Mouse (Mus musculus) liver, embryonic 16.5 days (tissue): ENCODE results near the gene Cacna1f. TPM values are rescaled to one million over a fixed set of nuclear protein-coding genes. Genes with fewer than 3 reads are reported as not detected.

Source experiments
- ATAC-seq: fragments of 200-750 bp; cut with Nextera tagmentation; 2 replicates; pipeline ENCODE4 v1.8.0; 2017; ENCODE audit warnings: low read depth, mild to moderate bottlenecking, moderate number of reproducible peaks, moderate library complexity
- H3K27ac ChIP-seq: fragments of 300-500 bp; sonication (generic); 2 replicates; pipeline ENCODE4 v1.5.1; 2014; ENCODE audit warnings: mild to moderate bottlenecking, low read length
- H3K27me3 ChIP-seq: fragments of 300-500 bp; sonication (generic); 2 replicates; pipeline ENCODE4 v1.6.1; 2014; ENCODE audit warnings: low read depth, low read length, mixed read lengths; ENCODE audit not compliant: control insufficient read depth, insufficient read depth
- H3K36me3 ChIP-seq: fragments of 300-500 bp; sonication (generic); 2 replicates; pipeline ENCODE4 v1.6.1; 2014; ENCODE audit warnings: mild to moderate bottlenecking; ENCODE audit not compliant: control insufficient read depth, insufficient read depth
- H3K4me1 ChIP-seq: fragments of 300-500 bp; sonication (generic); 2 replicates; pipeline ENCODE4 v1.6.1; 2014; ENCODE audit warnings: low read depth, low read length, mixed read lengths; ENCODE audit not compliant: control insufficient read depth
- H3K4me2 ChIP-seq: fragments of 300-500 bp; sonication (generic); 2 replicates; pipeline ENCODE4 v1.6.1; 2014; ENCODE audit warnings: low read depth, low read length, mixed read lengths
- H3K4me3 ChIP-seq: fragments of 300-500 bp; sonication (generic); 2 replicates; pipeline ENCODE4 v1.5.1; 2014; ENCODE audit warnings: low read depth, mild to moderate bottlenecking, low read length
- H3K9ac ChIP-seq: fragments of 300-500 bp; sonication (generic); 2 replicates; pipeline ENCODE4 v1.6.1; 2014; ENCODE audit warnings: low read depth, low read length
- H3K9me3 ChIP-seq: fragments of 300-500 bp; sonication (generic); replicated peaks from 2 replicates; pipeline ENCODE4 v1.6.1; 2016; ENCODE audit warnings: low read length; ENCODE audit not compliant: control insufficient read depth
- WGBS: fragments of 180-500 bp; shearing (Covaris S2); extraction: QIAGEN DNeasy Blood & Tissue Kit; methylation state at CpG from one replicate; pipeline ENCODE4 v1.1.7; 2014; ENCODE audit not compliant: insufficient replicate concordance; 5-methylcytosine and 5-hydroxymethylcytosine counted together
- polyA plus RNA-seq: library from polyadenylated mRNA; unstranded; fragments of >200 nt; fragmentation: Nextera tagmentation; extraction: Ambion mirVana; gene quantifications from 2 replicates; pipeline ENCODE4 v1.2.1, GENCODE M21; 2015

Gene Cacna1f
- polyA plus RNA-seq, 1 experiment from 2014 or later, result 0.04 TPM

DNA sequence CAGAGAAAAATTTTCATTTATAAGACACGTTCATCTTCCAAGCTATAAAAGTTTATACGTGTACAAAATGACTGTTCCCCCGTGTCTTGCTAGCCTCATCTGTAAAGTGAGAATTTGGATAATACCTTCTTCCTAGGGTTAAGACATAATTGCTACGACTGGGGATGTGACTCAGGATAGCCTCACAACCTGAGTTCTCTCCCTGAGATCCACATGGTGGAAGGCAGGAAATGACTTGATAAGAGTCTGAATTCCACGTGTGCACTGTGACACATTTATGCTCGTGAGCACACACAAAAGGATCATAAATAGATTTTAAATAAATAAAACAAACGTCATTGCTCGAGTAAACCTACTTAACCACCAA, 1.3 kb upstream of the Cacna1f start:
- Histone ChIP-seq H3K36me3 (no peaks in the 10 kb centered on the region), H3K27ac (no peak overlapping the region), H3K4me3 (peak overlapping the region; percentile 66; the same call in 1 of the 2 replicates), H3K27me3 (peaks cover 12% of the 10 kb centered on the region), H3K9ac (no peak overlapping the region), H3K9me3 (no peaks in the 10 kb centered on the region), H3K4me1 (no peaks in the 10 kb centered on the region; the same call in 1 of the 2 replicates), H3K4me2 (peak overlapping the region; percentile 73)
- ATAC-seq, result peak; percentile 6; the same call in 1 of the 2 replicates
- 21% methylated on average over 8 of the region's 8 CpGs for WGBS

DNA sequence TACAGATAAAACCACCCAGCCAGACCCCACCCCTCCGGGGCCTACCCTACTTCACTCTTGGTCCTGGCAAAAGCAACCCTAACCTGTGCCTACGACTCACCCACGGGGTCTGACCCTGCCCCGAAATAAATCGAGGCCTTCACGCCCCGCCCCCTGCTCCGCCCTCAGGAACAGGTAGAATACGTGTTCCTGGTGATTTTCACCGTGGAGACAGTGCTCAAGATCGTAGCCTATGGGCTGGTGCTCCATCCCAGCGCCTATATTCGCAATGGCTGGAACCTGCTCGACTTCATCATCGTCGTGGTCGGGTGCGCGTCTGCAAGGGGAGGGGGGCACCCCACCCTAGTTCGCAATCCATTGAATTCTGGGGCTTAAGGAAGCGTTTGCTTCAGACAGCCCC, 3.2 kb downstream of the Cacna1f start:
- Histone ChIP-seq H3K9ac (no peak overlapping the region), H3K4me2 (peak overlapping the region; percentile 36), H3K9me3 (no peaks in the 10 kb centered on the region), H3K27me3 (peaks cover 18% of the 10 kb centered on the region), H3K4me3 (no peak overlapping the region), H3K4me1 (no peaks in the 10 kb centered on the region; the same call in 1 of the 2 replicates), H3K27ac (no peak overlapping the region), H3K36me3 (no peaks in the 10 kb centered on the region)
- ATAC-seq, result no peak
- WGBS, result 25% methylated on average over 21 of the region's 21 CpGs

DNA sequence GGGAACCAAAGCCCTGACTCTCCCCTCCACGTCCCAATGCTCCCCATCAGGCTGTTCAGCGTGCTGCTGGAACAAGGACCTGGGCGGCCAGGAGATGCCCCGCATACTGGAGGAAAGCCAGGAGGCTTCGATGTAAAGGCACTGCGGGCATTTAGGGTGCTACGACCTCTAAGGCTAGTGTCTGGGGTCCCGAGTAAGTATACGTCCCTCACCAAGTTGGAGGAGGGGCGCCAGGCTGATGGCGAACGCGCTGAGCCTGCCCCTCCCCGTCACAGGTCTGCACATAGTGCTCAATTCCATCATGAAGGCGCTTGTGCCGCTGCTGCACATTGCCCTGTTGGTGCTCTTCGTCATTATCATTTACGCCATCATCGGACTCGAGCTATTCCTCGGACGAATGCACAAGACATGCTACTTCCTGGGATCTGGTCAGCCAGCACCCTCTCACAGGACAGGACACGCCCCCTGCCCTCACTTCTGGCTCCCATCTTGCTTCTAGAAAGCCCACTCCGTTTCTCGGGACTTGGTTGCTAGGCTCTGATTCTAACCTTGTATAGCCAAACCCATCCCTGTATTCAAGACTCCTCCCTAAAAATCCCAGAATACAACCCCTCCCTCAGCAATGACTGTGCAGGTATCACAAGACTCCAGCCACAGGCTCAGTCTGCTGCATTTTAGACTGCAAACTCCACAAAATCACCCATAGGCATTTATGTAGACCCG, 3.8 kb downstream of the Cacna1f start:
- Histone ChIP-seq H3K9me3 (no peaks in the 10 kb centered on the region), H3K27ac (no peak overlapping the region), H3K4me1 (no peaks in the 10 kb centered on the region; the same call in 1 of the 2 replicates), H3K4me2 (peak overlapping the region; percentile 36), H3K9ac (no peak overlapping the region), H3K27me3 (peaks cover 18% of the 10 kb centered on the region), H3K4me3 (peak overlapping the region; percentile 15; the same call in 1 of the 2 replicates), H3K36me3 (no peaks in the 10 kb centered on the region)
- no peak for ATAC-seq
- WGBS, result 27% methylated on average over 26 of the region's 26 CpGs

DNA sequence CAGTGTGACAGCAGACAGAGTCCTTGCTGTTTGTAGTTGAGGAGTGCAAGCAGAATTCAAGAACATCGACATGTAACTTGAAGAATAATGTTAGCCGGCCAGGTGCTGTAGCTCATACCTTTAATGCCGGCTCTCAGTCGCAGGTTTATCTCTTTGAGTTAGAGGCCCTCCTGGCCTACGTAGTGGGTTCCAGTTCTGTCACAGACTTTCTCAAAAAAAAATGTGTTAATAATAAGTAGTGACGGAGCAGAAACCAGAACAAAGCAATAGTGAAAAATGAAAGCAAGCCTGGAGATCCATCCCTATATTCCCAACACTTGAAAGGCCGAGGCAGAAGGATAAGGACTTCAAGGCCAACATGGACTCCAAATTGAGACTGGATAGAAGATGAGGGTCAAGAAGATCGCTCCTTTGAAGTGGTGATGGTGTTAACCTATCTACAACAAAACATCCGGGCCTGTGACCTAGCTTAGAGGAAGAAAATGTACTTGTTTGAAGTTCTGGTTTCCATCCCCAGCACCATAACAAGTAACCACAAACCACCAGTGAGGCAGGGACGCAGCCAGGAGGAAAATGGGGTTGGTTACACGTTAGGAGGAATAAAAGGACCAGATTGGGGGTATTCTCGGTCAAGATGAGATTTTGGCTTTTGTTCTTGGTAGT, 11.1 kb downstream of the Cacna1f start:
- Histone ChIP-seq H3K27ac (no peak overlapping the region), H3K9me3 (no peaks in the 10 kb centered on the region), H3K4me2 (no peak overlapping the region), H3K9ac (no peak overlapping the region), H3K27me3 (no peaks in the 10 kb centered on the region), H3K36me3 (no peaks in the 10 kb centered on the region), H3K4me1 (no peaks in the 10 kb centered on the region), H3K4me3 (no peak overlapping the region)
- 54% methylated on average over 12 of the region's 12 CpGs for WGBS
- ATAC-seq, result no peak

DNA sequence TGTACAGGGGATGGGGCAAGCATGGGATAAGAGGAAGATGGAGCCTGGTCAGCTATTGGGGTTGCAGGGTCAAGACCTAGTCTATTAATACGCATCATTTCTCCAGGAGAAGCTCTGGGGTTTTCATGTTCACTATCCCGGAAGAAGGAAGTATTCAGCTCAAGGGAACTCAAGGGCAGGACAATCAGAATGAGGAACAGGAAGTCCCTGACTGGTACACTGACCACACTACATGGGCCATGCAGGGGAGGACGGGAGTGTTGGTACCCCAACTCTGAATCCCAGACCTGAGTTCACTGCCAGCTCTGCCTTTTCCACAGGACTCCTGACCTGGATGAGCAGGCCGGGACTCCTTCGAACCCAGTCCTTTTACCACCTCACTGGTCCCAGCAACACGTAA, 25.7 kb downstream of the Cacna1f start:
- H3K36me3 ChIP-seq, result no peaks in the 10 kb centered on the region
- no peaks in the 10 kb centered on the region for H3K9me3 ChIP-seq
- H3K27ac ChIP-seq, result no peak overlapping the region
- no peak overlapping the region for H3K4me3 ChIP-seq
- no peak for ATAC-seq
- 54% methylated on average over 6 of the region's 6 CpGs for WGBS
- H3K4me1 ChIP-seq, result no peaks in the 10 kb centered on the region
- no peak overlapping the region for H3K4me2 ChIP-seq
- no peaks in the 10 kb centered on the region for H3K27me3 ChIP-seq
- no peak overlapping the region for H3K9ac ChIP-seq

DNA sequence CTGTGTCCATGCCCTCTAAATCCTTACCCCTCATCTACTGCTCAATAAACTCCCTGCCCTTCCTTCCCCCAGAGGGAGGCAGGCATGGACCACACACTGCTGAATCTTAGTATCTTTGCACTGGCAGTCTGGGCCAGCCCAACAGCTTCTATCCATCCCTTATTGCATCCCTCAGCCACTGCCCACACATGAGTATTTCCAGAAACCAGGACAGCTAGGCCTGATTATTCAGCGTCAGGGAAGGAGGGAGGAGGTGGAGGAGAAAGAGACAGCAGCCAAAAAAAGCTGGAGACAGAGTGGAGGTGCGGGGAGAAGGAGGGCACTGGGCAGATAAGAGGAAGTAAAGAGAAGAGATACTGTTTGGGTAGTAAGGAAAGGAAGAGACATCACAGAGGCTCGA, 28.2 kb downstream of the Cacna1f start:
- no peak overlapping the region for H3K27ac ChIP-seq
- no peaks in the 10 kb centered on the region for H3K36me3 ChIP-seq
- peaks cover 4% of the 10 kb centered on the region for H3K4me1 ChIP-seq
- no peak overlapping the region for H3K4me2 ChIP-seq
- peaks cover 10% of the 10 kb centered on the region for H3K27me3 ChIP-seq
- ATAC-seq, result no peak
- H3K9me3 ChIP-seq, result no peaks in the 10 kb centered on the region
- H3K9ac ChIP-seq, result no peak overlapping the region
- no peak overlapping the region for H3K4me3 ChIP-seq
- WGBS, result 33% methylated on average over 3 of the region's 3 CpGs

DNA sequence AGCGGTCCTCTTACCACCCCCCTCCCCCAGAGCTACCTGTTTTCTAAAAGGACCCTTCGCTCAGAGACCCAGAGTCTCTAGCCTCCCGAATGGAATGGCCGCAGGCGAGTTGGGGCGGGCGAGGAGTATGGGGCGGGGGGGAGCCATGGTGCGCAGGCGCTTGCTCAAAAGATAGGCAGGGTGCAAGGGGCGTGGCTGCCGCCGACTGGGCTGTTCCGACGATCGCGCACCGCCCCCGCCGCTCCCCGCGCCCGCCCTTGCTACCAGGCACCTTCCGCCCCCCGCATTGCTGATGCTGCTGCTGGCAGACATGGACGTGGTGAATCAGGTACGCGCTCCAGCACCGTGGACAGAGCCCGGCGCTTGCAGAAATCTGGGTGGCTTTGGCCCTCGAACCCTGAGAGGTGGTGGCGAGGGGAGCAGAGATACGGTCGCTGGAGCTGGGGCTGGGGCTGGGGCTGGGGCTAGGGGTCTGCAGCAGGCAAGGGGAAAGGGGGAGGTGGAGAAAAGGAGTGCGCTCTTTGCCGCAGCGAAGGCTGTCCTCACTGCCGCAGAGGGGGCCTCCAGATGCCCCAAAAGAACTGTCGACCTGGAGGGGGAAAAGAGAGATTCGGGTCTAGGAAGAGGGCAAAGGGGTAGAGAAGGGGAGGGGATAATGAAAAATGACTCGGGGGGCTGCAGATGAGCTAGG, 31.7 kb downstream of the Cacna1f start, which contains the start of gene Syp:
Syp (plus strand) TSS at position 71 of the 691 bp plus-strand sequence.
- WGBS, result 16% methylated on average over 41 of the region's 42 CpGs
- ATAC-seq, result peak; percentile 90

DNA sequence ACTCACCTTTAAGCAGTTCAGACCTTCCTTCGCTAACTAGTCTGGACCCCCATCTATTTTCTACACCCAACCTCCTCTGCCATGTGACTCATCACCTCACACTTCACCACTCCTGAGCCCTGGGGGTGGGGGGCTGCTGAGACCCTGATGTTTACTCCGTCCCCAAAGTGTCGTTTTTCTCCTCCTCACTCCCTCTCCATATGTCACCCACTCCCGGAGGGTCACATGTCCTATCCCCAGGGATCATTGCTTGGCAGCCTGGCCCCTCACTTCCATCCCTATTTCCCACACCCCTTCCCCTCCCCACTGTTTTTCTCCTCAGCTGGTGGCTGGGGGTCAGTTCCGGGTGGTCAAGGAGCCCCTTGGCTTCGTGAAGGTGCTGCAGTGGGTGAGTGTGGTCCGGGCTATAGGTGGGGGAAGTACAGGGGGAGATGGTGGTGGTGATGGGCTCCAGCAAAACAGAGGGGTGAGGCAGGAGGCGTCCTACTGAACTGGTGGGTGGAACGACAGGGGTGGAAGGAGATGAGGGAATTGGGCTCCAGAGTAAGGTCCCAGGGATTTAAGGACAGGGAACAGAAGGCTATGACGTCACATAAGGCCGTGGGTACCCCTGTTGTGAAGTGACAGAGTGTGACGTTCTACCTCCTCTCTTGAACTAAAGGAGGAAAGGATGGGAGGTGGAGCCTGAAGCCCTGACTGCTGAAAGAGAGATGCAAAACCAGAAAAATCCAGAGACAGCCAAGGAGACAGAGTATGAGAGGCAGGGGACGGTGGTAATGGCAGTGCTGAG, 32.8 kb downstream of the Cacna1f start:
- H3K27me3 ChIP-seq, result peaks cover 14% of the 10 kb centered on the region
- ATAC-seq, result no peak
- 22% methylated on average over 13 of the region's 13 CpGs for WGBS
- H3K27ac ChIP-seq, result no peak overlapping the region
- H3K4me2 ChIP-seq, result no peak overlapping the region
- H3K9ac ChIP-seq, result no peak overlapping the region
- H3K4me1 ChIP-seq, result peaks cover 7% of the 10 kb centered on the region
- H3K9me3 ChIP-seq, result no peaks in the 10 kb centered on the region
- H3K4me3 ChIP-seq, result no peak overlapping the region
- H3K36me3 ChIP-seq, result no peaks in the 10 kb centered on the region

More for the DNA sequence above, 31.7 kb downstream of the Cacna1f start, which contains the start of gene Syp:
- Histone ChIP-seq H3K9ac (peak within 1 kb of the TSS; percentile 40; the same call in 1 of the 2 replicates), H3K4me1 (peaks cover 7% of the 10 kb centered on the region), H3K4me2 (peak within 1 kb of the TSS; percentile 54), H3K27me3 (peaks cover 14% of the 10 kb centered on the region), H3K4me3 (peak within 1 kb of the TSS; percentile 41), H3K9me3 (no peaks in the 10 kb centered on the region), H3K36me3 (no peaks in the 10 kb centered on the region), H3K27ac (no peak within 1 kb of the TSS)
